Mouse (Mus musculus) embryonic fibroblast, embryonic 13.5 days (primary cell): Measurements from ENCODE around the gene Lekr1.

Experiments used
- CTCF ChIP-seq: IDR thresholded peaks from 2 replicates; pipeline ENCODE4 v1.5.1; 2011; ENCODE audit warnings: mild to moderate bottlenecking, control low read depth, low read length, moderate library complexity, borderline replicate concordance; ENCODE audit not compliant: insufficient read depth
- POLR2A ChIP-seq: IDR thresholded peaks from 2 replicates; pipeline ENCODE4 v1.6.1; 2011; ENCODE audit warnings: low read depth, mild to moderate bottlenecking, control low read depth, low read length, moderate library complexity

DNA sequence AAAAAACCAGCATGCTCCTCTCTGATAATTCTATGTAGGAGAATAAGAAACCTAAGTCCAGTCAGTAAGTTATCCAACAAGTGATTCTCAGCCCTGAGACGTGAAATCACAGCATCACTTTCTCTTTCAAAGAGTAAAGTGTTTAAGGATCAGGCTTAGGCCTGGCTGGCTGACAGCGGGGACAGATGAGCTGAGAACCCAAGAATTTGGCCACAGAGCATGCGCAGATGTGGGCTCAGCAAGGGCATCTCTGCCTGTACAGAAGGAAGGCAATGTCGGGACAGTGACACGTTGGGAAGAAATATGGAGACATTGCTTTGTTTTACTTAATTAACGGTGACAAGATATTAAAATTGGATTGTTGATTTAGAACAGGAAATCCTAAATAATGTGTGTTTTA lies 160.7 kb downstream of the Lekr1 start:
- TF ChIP-seq CTCF: no peak
- TF ChIP-seq POLR2A: no peak
